ENCODE assay signal across 34 mouse cellular contexts in the genomic region with DNA sequence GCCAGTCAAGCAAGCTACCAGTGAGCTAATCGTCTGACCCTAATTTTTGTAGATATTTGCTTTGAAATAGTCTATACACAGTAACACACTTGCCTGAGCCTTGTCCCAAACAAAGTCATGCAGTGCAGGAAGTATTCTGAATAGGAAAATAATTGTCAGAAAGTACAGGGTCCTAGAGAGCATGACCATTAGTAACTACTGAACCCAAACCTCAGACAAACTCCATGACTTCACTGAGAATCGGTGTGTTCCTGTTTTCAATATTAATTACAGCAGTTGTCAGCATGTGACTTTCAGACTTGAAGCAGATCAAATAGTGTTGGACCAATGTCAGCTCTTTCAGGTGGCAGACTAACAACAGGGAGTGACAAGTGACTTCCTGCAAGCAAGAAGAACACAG.
"Had no signal": no experiment of that assay in that cellular context is flagged by ENCODE, and none has a peak within 500 bp of the region (broad histone marks: within the 10 kb centered on the region; RNA-seq: fewer than 3 reads in every experiment).

No protein-coding gene starts in this region.

- H3K4me2 ChIP-seq: heart, embryonic 11.5 days; heart, embryonic 12.5 days; heart, embryonic 13.5 days; heart, embryonic 15.5 days; hindbrain, embryonic 12.5 days; hindbrain, embryonic 13.5 days; hindbrain, embryonic 14.5 days; hindbrain, embryonic 15.5 days; intestine, embryonic 15.5 days; kidney, embryonic 15.5 days had no signal

- H3K27ac ChIP-seq: heart, embryonic 13.5 days; heart, embryonic 15.5 days; hindbrain, embryonic 10.5 days; hindbrain, embryonic 12.5 days; hindbrain, embryonic 13.5 days; hindbrain, embryonic 14.5 days; hindbrain, embryonic 15.5 days; hindbrain, postnatal 0 days; intestine, embryonic 15.5 days; kidney, embryonic 15.5 days; kidney, postnatal 0 days; layer of hippocampus, adult 2 months; left cerebral cortex, adult 2 months had no signal

- H3K4me3 ChIP-seq: heart, embryonic 12.5 days; heart, embryonic 13.5 days; heart, embryonic 15.5 days; hindbrain, embryonic 10.5 days; hindbrain, embryonic 12.5 days; hindbrain, embryonic 13.5 days; hindbrain, embryonic 15.5 days; intestine, embryonic 15.5 days; kidney, embryonic 15.5 days; layer of hippocampus, adult 2 months; left cerebral cortex, adult 2 months had no signal

- H3K9me3 ChIP-seq: heart, embryonic 12.5 days; heart, embryonic 13.5 days; heart, embryonic 15.5 days; hindbrain, embryonic 10.5 days; hindbrain, embryonic 12.5 days; hindbrain, embryonic 13.5 days; hindbrain, embryonic 15.5 days; intestine, embryonic 15.5 days; kidney, embryonic 15.5 days had no signal

- H3K4me1 ChIP-seq: heart, embryonic 12.5 days; heart, embryonic 13.5 days; heart, embryonic 15.5 days; hindbrain, embryonic 12.5 days; hindbrain, embryonic 13.5 days; hindbrain, embryonic 15.5 days; intestine, embryonic 15.5 days; kidney, embryonic 15.5 days had no signal

- ATAC-seq: hindbrain, embryonic 16.5 days; hindbrain, postnatal 0 days; inflammation-experienced regulatory T-cells, adult 6 months; intestine, embryonic 15.5 days; intestine, embryonic 16.5 days; intestine, postnatal 0 days had no signal

- H3K9ac ChIP-seq: heart, embryonic 12.5 days; heart, embryonic 13.5 days; heart, embryonic 15.5 days; hindbrain, embryonic 12.5 days; hindbrain, embryonic 13.5 days; hindbrain, embryonic 14.5 days; hindbrain, embryonic 15.5 days; intestine, embryonic 15.5 days; kidney, embryonic 15.5 days had no signal

- DNase-seq: heart, postnatal 10 days; heart, postnatal 14 days; heart, postnatal 4 days; kidney, adult 11 months; kidney, adult 18-20 months; kidney, adult 2 months; kidney, adult 8-10 months; kidney, adult 9 months; kidney, postnatal 10 days; kidney, postnatal 14 days; kidney, postnatal 25 days; kidney, postnatal 36 days; kidney, postnatal 4 days; layer of hippocampus, adult 9-11 months; layer of hippocampus, postnatal 36 days had no signal

- H3K27me3 ChIP-seq: heart, embryonic 12.5 days; heart, embryonic 13.5 days; heart, embryonic 15.5 days; hindbrain, embryonic 12.5 days; hindbrain, embryonic 13.5 days; hindbrain, embryonic 15.5 days; intestine, embryonic 15.5 days; kidney, embryonic 15.5 days had no signal

- H3K36me3 ChIP-seq: heart, embryonic 12.5 days; heart, embryonic 13.5 days; heart, embryonic 15.5 days; hindbrain, embryonic 10.5 days; hindbrain, embryonic 12.5 days; hindbrain, embryonic 13.5 days; hindbrain, embryonic 15.5 days; intestine, embryonic 15.5 days; kidney, embryonic 15.5 days had no signal
